Mouse (Mus musculus) megakaryocyte, embryonic 14.5 days (primary cell): Measurements from ENCODE around the gene Asb18.

Source experiments
- FLI1 ChIP-seq: IDR thresholded peaks from 2 replicates; pipeline ENCODE4 v1.6.1; 2012; ENCODE audit warnings: low read length, inconsistent platforms, mixed read lengths
- GATA1 ChIP-seq: IDR thresholded peaks from 3 replicates; pipeline ENCODE4 v1.6.1; 2012; ENCODE audit warnings: mixed read lengths, low read length, inconsistent platforms, borderline replicate concordance

DNA sequence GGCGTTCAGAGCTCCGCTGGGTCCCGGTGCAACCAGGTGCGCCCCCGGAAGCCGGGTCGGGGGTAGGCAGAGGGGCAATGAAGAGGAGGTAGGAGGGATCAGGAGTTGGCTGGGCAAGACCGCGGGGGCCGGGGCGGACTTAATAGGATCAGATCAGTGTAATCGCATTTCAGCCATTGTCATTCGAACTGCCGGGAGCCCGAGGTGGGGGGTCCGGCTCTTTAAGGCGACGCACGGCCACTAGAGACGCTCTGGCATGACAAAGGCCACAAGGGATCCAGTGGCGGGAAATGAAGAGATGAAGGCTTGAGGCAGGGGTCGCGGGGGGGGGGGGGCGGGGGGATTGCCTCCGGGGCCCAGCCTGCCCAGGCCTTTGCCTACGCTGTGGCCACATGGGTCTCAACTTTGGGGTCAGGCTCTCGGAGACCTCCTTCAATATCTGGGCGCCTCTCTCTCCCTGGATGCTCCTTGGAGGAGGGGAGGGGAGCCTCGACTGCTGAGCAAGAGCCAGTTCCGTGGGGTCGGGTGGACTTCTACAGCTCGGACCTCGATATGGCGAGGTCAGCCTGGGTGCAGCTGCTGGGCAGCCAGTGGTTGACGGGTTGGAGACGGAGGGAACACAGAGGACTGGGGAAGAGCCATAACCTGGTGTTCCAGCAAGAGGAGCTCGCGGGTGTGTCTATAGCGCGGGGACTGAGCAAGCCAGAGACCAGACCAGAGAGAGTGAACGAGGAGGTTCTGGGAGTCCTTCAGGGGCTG, 91.4 kb downstream of the Asb18 start:
- TF ChIP-seq GATA1 = no peak
- TF ChIP-seq FLI1 = no peak
